Mouse (Mus musculus) midbrain, postnatal 0 days (tissue): ENCODE measurements at regions not wholly inside any gene's neighbourhood (a gene's known extent, or its start where the extent isn't known, plus 50 kb on each side); places are given as distances from the start of the nearest gene placed in this dataset.
A peak's percentile ranks its signal among the peaks of the same experiment; 100 is the strongest.

Source experiments
- ATAC-seq: fragments of 200-750 bp; cut with Nextera tagmentation; 2 replicates; pipeline ENCODE4 v1.8.0; 2017; ENCODE audit warnings: moderate number of reproducible peaks, mild to moderate bottlenecking, moderate TSS enrichment, moderate library complexity; ENCODE audit not compliant: low FRiP score
- DNase-seq: peaks from one replicate; pipeline ENCODE4 v3.0.0-alpha.2; 2015; ENCODE audit warnings: low spot score
- H3K27ac ChIP-seq: fragments of 300-500 bp; sonication (generic); 2 replicates; pipeline ENCODE4 v1.5.1; 2014; ENCODE audit warnings: low read depth, mild to moderate bottlenecking, low read length, mixed read lengths
- H3K27me3 ChIP-seq: fragments of 300-500 bp; sonication (generic); 2 replicates; pipeline ENCODE4 v1.6.1; 2014; ENCODE audit warnings: low read length, control low read depth, mixed read lengths; ENCODE audit not compliant: insufficient read depth
- H3K36me3 ChIP-seq: fragments of 300-500 bp; sonication (generic); 2 replicates; pipeline ENCODE4 v1.6.1; 2014; ENCODE audit warnings: low read length, control low read depth, mixed read lengths; ENCODE audit not compliant: insufficient read depth
- H3K4me1 ChIP-seq: fragments of 300-500 bp; sonication (generic); 2 replicates; pipeline ENCODE4 v1.6.1; 2014; ENCODE audit warnings: mild to moderate bottlenecking, control low read depth, antibody characterized with exemption, low read length, mixed read lengths; ENCODE audit not compliant: insufficient read depth
- H3K4me2 ChIP-seq: fragments of 300-500 bp; sonication (generic); 2 replicates; pipeline ENCODE4 v1.6.1; 2014; ENCODE audit warnings: low read depth, mild to moderate bottlenecking, low read length, mixed read lengths; ENCODE audit not compliant: poor library complexity, severe bottlenecking
- H3K4me3 ChIP-seq: fragments of 300-500 bp; sonication (generic); 2 replicates; pipeline ENCODE4 v1.5.1; 2014; ENCODE audit warnings: low read depth, mild to moderate bottlenecking, low read length, moderate library complexity
- H3K9ac ChIP-seq: fragments of 300-500 bp; sonication (generic); replicated peaks from 2 replicates; pipeline ENCODE4 v1.6.1; 2014; ENCODE audit warnings: mild to moderate bottlenecking, low read length, moderate library complexity, mixed read lengths; ENCODE audit not compliant: poor library complexity, severe bottlenecking
- H3K9me3 ChIP-seq: fragments of 300-500 bp; sonication (generic); 2 replicates; pipeline ENCODE4 v1.6.1; 2016; ENCODE audit warnings: low read length, control low read depth
- CTCF ChIP-seq: IDR thresholded peaks from 2 replicates; pipeline ENCODE4 v1.5.1; 2016; ENCODE audit warnings: antibody characterized with exemption, mild to moderate bottlenecking
- WGBS: fragments of 180-500 bp; shearing (Covaris S2); extraction: QIAGEN DNeasy Blood & Tissue Kit; methylation state at CpG from one replicate; pipeline ENCODE4 v1.1.7; 2014; 5-methylcytosine and 5-hydroxymethylcytosine counted together

DNA sequence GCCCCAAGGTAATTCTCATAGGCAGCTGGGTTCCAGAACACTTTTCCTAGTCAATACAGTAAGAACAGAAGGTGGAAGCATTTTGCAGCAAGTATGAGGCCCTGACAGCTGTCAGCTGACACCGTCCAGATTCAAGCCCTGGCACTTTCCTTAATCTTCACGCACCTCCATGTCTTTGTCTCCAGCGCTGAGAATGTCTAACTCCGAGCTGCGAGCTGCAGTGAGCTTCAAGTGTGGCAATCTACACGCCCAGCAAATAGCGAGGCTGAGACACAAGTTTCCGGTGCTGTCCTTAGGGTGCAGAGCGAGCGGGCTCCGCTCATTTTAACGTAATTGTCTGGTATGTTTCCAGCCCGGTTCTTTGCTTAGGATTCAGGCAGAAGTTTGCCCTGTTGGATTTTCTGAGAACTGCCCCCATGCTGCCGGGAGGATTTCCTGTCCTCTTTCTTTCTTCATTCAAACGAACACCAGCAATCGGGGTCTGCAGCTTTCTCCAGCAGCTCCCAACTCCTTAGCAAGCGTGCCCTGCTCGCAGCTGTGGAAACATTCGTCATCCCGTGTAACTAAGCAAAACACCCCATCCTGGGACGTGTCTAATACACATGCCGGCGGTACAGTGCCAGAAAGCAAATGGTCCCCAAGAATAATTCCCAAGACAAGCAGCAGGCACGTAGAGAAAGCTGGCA is 54.5 kb downstream of the Irx3 start:
- H3K27me3 ChIP-seq, result peaks cover 6% of the 10 kb centered on the region; the same call in 1 of the 2 replicates
- H3K36me3 ChIP-seq, result no peaks in the 10 kb centered on the region
- DNase-seq (no peak), ATAC-seq (no peak)
- H3K27ac ChIP-seq, result no peak overlapping the region
- 53% methylated on average over 24 of the region's 24 CpGs for WGBS
- H3K9me3 ChIP-seq, result no peaks in the 10 kb centered on the region
- H3K9ac ChIP-seq, result no peak overlapping the region
- H3K4me2 ChIP-seq, result peak overlapping the region; percentile 25; the same call in 1 of the 2 replicates
- no peak overlapping the region for H3K4me3 ChIP-seq
- TF ChIP-seq CTCF, result no peak
- H3K4me1 ChIP-seq, result no peaks in the 10 kb centered on the region

DNA sequence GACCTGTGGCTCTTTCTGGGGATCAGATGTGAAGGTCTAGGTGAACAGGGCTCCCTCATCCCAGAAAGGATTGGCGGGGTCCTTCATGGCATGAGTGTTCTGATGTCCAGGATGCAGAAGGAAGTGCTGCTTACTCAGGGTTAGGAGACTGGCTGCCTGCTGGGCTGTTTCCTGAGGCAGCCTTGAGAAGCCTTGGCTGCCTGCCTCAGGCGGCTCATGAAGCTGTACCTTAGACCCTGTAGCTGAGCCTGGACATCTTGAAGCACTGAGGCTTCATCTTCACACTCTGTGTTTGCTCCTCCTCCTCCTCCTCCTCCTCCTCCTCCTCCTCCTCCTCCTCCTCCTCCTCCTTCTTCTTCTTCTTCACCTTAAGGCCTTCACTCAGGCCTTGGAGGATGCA is 77.2 kb downstream of the Irx3 start:
- no peaks in the 10 kb centered on the region for H3K36me3 ChIP-seq

More for the DNA sequence above, 77.2 kb downstream of the Irx3 start:
- Histone ChIP-seq H3K4me3 (no peak overlapping the region), H3K27me3 (no peaks in the 10 kb centered on the region), H3K4me1 (no peaks in the 10 kb centered on the region), H3K27ac (no peak overlapping the region), H3K9me3 (no peaks in the 10 kb centered on the region), H3K4me2 (no peak overlapping the region), H3K9ac (no peak overlapping the region)
- ATAC-seq, result no peak
- DNase-seq, result no peak
- no peak for TF ChIP-seq CTCF
- WGBS, result 61% methylated on average over 2 of the region's 2 CpGs
